ENCODE assay signal across 9 mouse cellular contexts in the genomic region with DNA sequence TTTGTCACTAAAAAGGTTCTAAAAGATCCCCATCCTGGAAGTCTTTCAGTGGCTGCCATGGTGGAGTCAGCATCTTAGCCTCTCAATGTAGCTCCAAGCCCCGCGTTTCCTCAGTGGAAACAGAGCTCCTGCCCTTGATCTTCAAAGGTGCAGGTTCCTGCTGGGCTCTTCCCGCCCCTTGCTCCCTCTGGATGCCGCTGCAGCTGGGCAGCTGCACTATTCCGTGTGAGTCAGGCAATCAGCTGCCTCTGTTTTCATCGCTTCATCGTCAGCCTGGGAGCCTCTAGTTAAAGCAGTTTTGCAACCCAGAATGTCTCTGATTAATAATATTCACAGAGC. TPM values are rescaled to one million over a fixed set of nuclear protein-coding genes. Genes with fewer than 3 reads are reported as not detected.
DNase-seq lines count a peak whose midpoint lies in the region; ATAC-seq lines count a peak whose summit lies in the region.
"Had no signal": no experiment of that assay in that cellular context is flagged by ENCODE, and none has a peak within 500 bp of the region (broad histone marks: within the 10 kb centered on the region; RNA-seq: fewer than 3 reads in every experiment).

No protein-coding gene starts in this region.

- DNase-seq in cerebellum, postnatal 25 days, result peak; percentile 15 to 16
- no peak for DNase-seq in lung, postnatal 36 days
- DNase-seq in hindbrain, embryonic 14.5 days (ENCODE audit: low spot score), result no peak
- no peak for DNase-seq in thymus, postnatal 25 days
- DNase-seq in frontal cortex, postnatal 36 days (ENCODE audit: low spot score in 2 of 2), result no peak

- no peak overlapping the region for H3K9ac ChIP-seq in lung, embryonic 16.5 days (ENCODE audit: low read length)
- no peak overlapping the region for H3K9ac ChIP-seq in hindbrain, embryonic 14.5 days

- peak overlapping the region; percentile 76 for H3K27ac ChIP-seq in lung, embryonic 16.5 days (ENCODE audit: low read length)
- H3K27ac ChIP-seq in hindbrain, embryonic 14.5 days, result 0 out of 2 replicates have a peak overlapping the region, but pooled peaks have one; percentile 9

- H3K4me3 ChIP-seq in lung, embryonic 16.5 days (ENCODE audit: low read length), result 0 out of 2 replicates have a peak overlapping the region, but pooled peaks have one; percentile 10
- no peak overlapping the region for H3K4me3 ChIP-seq in hindbrain, embryonic 14.5 days (replicated peaks; ENCODE audit: low read length)

- H3K4me1 ChIP-seq in lung, embryonic 16.5 days (replicated peaks; ENCODE audit: control insufficient read depth, insufficient read depth, low read length), result peaks cover 11% of the 10 kb centered on the region
- no peaks in the 10 kb centered on the region for H3K4me1 ChIP-seq in hindbrain, embryonic 14.5 days (replicated peaks; ENCODE audit: control insufficient read depth, insufficient read depth, low read length)

- 16% methylated on average over 7 of the region's 7 CpGs for WGBS in lung, embryonic 16.5 days
- 20% methylated on average over 7 of the region's 7 CpGs for WGBS in hindbrain, embryonic 14.5 days

- H3K4me2 ChIP-seq in lung, embryonic 16.5 days (ENCODE audit: low read depth, low read length), result peak overlapping the region; percentile 33
- peak overlapping the region; percentile 19; the same call in 1 of the 2 replicates for H3K4me2 ChIP-seq in hindbrain, embryonic 14.5 days (replicated peaks)

- H3K36me3 ChIP-seq in lung, embryonic 16.5 days (ENCODE audit: control insufficient read depth, insufficient read depth, low read length), result no peaks in the 10 kb centered on the region
- H3K36me3 ChIP-seq in hindbrain, embryonic 14.5 days (replicated peaks; ENCODE audit: control insufficient read depth, insufficient read depth), result no peaks in the 10 kb centered on the region

- H3K27me3 ChIP-seq in lung, embryonic 16.5 days (ENCODE audit: control insufficient read depth, insufficient read depth, low read depth, low read length), result no peaks in the 10 kb centered on the region
- no peaks in the 10 kb centered on the region for H3K27me3 ChIP-seq in hindbrain, embryonic 14.5 days (ENCODE audit: control insufficient read depth, insufficient read depth, low read length)

- no peaks in the 10 kb centered on the region for H3K9me3 ChIP-seq in lung, embryonic 16.5 days (ENCODE audit: control insufficient read depth, low read length)
- no peaks in the 10 kb centered on the region for H3K9me3 ChIP-seq in hindbrain, embryonic 14.5 days (ENCODE audit: control insufficient read depth, low read length)

- ATAC-seq in cerebellum, adult (ENCODE audit: insufficient number of reproducible peaks, low FRiP score, low TSS enrichment), result no peak
- no peak for ATAC-seq in lung, embryonic 16.5 days (ENCODE audit: low read depth)
- ATAC-seq in hindbrain, embryonic 14.5 days (ENCODE audit: low FRiP score), result no peak
- 0 out of 2 replicates have a peak, but pooled peaks have one; percentile 10 for ATAC-seq in monocyte, adult 5-6 weeks (replicated peaks; ENCODE audit: insufficient number of reproducible peaks, low FRiP score, low TSS enrichment, poor library complexity, severe bottlenecking)

RNA-seq across cellular contexts. Expression of a gene that starts 34.9 kb away (rescaled TPM):
- polyA plus RNA-seq in lung, embryonic 16.5 days (2015; fragmentation: Nextera tagmentation; extraction: Ambion mirVana), result 5.6 and 6.2 TPM in 2 replicates
- polyA plus RNA-seq in hindbrain, embryonic 14.5 days (2014; fragmentation: Nextera tagmentation; extraction: Ambion mirVana), result 2.4 and 2.8 TPM in 2 replicates
- total RNA-seq in monocyte, adult 5-6 weeks (2017), result 0.29 to 3.7 TPM (median 1.2 TPM) in 3 replicates
- total RNA-seq: gastrocnemius, postnatal 25 days had no signal

RNA-seq across cellular contexts. Expression of a gene that starts 51.1 kb away (rescaled TPM):
- polyA plus RNA-seq in lung, embryonic 16.5 days (2015; fragmentation: Nextera tagmentation; extraction: Ambion mirVana), result 3.5 and 3.9 TPM in 2 replicates
- polyA plus RNA-seq in hindbrain, embryonic 14.5 days (2014; fragmentation: Nextera tagmentation; extraction: Ambion mirVana), result 0.65 and 1.3 TPM in 2 replicates
- total RNA-seq in monocyte, adult 5-6 weeks (2017), result 0.97 to 11.6 TPM (median 9.1 TPM) in 3 replicates

Comparison
In these comparisons a context has a peak if more than half of its experiments do, and no peak if none do; other contexts are left out.
1. DNase-seq: peak in cerebellum, postnatal 25 days (2 of 2); none in lung, postnatal 36 days (single experiment), hindbrain, embryonic 14.5 days (single experiment), thymus, postnatal 25 days (single experiment) and frontal cortex, postnatal 36 days (0 of 2).